Mouse (Mus musculus): ENCODE data around the gene Spi1.
"Not testable (repeated sequence)": the region's sequence is repeated elsewhere in the genome, so short reads cannot be mapped to it uniquely, and the experiment has no call there.

Gene Spi1

DNA sequence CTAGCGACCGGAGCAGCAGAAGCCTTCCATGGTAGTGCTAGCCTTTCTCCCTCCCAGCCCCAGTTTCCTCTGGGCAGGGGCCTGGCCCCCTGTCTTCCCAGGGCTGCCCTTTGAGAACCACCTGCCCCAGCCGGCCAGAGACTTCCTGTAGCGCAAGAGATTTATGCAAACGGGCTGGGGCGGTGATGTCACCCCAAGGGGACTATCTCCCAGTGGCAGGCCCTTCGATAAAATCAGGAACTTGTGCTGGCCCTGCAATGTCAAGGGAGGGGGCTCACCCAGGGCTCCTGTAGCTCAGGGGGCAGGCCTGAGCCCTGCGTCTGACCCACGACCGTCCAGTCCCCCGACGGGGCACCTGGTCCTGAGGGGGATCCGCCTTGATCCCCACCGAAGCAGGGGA lies 14.3 kb downstream of the Spi1 start:
- DNase-seq (ENCODE audit: low spot score in 2 of 2): no peak

DNA sequence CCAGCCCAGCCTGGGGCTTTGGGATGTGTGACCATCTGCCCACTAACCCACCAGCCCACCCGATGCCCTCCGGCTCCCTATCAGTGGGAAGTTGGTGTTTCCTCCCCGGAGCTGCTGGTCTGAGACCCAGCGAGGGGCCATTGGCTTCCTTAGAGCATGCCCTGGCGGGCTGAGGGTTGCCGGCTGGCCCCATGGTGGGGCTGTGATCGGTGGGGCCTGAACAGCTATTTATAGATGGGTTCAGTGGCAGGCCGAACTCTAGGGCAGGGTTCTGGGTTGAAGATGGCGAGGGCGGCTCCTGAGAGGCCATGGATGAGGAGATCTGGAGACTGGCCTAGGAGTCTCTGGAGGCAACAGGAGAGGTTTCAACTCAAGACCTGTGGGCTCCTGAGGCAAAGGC lies 14.8 kb downstream of the Spi1 start:
- DNase-seq (ENCODE audit: low spot score in 2 of 2): no peak

DNA sequence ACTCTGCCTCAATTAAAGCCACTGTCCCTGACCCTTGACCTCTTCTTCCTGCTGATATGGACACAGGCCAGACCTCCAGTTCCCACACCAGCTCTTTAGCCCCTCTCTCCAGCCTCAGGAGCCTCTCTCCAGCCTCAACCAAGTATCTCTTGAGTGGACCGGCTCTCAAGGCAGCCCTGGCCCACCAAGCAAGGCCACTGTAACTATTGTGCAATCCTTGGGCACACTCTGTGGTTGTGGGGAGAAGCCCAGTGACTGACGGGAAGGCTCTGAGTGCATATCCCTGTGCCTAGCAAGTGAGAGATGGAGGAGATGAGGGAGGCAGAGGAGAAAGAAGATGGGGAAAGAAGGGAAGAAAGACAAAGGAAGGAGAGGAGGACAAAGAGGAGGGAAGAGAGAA lies 16.0 kb downstream of the Spi1 start:
- no peak for DNase-seq (ENCODE audit: low spot score in 2 of 2)

DNA sequence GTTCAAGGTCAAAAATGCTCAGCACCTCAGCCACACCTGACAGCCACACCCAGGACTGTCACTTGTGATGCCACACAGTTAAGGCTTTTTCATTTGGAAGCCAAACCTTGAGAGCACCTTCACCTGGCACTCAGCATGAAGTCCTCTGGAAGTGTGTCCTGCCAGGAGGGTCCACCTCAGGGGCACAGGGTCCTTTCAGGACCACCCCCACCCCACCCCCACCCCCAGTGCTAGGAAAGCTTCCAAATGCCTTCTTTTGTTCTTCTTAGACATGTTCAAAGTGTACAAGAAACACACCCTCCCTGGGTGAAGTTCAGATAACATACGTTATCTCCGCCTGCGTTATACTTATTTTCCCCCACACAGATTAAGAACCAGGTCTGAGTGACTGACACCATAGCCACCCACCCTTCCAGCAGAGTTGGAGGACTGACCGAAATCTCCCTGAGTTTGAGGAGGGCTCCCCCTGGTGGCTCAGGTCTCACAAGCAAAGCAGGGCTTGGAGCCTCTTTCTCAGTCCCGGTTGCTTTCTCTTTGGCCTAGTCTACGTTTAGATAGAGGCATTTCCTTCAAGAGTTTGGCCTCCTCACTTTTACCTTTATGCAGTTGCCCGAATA lies 19.0 kb downstream of the Spi1 start:
- peak; percentile 71 to 86 for DNase-seq (ENCODE audit: low spot score in 2 of 2)

DNA sequence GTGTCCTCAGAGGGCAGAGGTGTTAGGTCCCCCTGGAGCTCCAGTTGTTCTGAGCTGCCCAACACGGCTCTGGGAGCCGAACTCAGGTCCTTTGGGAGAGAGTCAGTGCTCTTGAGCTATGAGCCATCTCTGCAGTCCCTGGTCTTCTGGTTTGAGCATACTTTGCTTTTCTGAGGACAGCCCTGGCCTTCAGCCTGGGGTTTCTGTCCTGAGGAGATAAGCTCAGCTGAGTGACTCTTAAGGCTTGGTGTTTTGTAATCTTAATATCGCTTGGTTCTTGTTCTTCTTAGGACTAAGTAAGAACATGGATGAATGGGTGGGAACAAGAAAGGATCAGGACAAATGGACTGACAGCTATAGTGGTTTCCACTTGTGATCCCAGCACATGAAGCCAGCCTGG lies 26.0 kb downstream of the Spi1 start:
- no peak for DNase-seq (ENCODE audit: low spot score in 2 of 2)

DNA sequence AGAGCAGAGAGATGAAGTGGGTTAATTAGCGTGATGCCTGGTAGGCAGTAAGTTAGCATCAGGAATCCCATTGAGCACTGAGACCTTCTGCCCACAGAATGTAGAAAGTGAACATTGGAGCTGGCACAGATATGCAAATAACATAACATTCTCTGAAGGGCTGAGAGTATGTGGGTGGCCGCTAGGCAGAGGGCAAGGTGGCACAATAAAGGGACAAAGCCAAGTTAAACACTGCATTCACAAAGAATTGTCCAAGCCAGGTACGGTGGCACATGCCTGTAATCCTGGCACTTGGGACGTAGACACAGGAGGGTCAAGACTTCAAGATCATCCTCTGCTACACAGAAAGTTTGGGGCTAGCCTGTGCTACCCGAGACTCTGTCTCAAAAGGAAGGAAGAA lies 27.1 kb downstream of the Spi1 start:
- DNase-seq (ENCODE audit: low spot score in 2 of 2): no peak

DNA sequence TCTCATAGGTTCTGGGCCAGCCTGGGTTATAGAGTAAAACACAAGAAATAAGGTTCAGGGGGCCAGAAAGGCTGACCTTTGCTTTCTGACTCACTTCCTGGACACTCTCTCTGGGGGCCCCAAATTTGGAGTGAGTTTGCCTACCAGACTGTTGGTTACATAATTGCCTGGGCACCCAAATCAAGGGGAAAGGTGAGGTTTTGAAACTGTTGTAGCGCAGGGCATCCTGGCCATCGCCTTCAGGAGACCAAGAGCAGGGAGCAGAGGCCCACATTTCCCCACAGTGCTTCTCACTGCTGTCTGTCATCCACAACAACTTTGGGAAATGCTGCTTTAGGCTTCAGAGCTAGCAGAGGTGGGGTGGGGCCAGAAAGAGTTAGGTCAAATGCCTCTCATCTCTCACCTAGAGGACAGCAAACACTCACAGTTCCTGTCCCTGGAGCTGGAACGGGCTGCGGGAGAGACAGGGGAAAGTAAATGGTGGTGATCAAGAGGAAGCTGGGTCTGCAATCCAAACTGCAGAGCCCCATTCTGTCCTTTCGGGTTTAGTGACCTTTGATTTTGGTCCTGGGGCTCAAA lies 27.7 kb downstream of the Spi1 start:
- no peak for DNase-seq (ENCODE audit: low spot score in 2 of 2)

DNA sequence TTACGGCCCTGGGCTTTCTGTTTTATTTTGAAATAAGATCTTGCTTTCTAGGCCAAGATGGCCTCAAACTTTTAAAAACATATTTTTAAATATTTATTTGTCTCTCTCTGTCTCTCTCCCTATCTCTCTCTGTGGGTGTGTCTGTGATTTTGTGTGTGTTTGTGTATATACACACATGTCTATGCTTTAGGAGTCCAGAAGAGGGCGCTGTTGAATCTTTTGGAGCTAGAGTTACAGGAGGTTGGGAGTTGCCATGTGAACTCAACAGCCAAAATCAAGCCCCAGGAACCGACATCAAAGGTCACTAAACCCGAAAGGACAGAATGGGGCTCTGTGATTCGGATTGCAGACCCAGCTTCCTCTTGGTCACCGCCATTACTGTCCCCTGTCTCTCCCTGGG lies 28.2 kb downstream of the Spi1 start:
- no peak for DNase-seq (ENCODE audit: low spot score in 2 of 2)

DNA sequence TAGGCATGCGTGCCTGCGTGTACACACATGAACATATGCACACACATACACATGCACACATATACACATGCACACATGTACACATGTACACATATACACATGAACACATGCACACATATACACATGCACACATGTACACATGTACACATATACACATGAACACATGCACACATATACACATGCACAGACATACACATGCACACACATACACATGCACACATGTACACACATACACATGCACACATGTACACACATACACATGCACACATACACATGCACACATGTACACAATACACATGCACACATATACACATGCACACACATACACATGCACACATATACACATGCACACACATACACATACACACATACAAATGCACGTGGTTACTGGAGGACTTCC lies 29.6 kb downstream of the Spi1 start:
- DNase-seq (ENCODE audit: low spot score in 2 of 2): not testable (repeated sequence)

DNA sequence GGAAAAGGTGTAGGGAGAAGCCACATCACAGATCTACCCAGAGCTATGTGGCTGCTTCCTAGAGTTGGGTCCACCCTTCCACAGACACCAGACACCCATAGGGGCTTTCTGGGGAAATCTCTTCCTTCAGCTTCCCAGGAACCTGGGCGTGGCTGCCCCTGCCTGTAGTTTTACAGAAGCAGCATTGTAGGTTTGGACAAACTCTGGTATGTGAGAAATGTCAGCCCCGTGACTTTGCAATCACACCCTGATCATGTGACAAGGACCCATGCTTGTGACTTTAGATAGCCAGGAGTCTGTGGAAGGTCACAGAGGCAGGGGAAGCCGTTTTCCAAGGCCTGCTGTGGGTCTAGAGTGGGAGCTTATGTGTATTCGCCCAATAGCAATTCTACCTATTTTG lies 30.3 kb downstream of the Spi1 start:
- no peak for DNase-seq (ENCODE audit: low spot score in 2 of 2)

DNA sequence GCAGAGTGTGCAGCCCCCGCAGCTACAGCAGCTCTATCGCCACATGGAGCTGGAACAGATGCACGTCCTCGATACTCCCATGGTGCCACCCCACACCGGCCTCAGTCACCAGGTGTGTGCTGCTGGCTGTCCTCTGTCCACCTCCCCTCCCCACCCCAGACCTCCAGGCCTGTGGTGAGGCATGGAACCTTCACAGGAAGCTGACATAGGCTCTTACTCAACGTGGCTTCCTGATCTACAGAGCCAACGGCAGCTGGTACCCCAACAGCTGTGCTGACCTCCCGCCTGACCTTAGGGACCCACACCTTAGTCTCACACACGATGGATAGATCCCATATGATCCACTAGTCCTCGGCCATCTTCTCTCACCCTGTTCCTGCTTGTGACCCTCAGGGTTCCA lies 31.1 kb downstream of the Spi1 start:
- no peak for DNase-seq (ENCODE audit: low spot score in 2 of 2)

DNA sequence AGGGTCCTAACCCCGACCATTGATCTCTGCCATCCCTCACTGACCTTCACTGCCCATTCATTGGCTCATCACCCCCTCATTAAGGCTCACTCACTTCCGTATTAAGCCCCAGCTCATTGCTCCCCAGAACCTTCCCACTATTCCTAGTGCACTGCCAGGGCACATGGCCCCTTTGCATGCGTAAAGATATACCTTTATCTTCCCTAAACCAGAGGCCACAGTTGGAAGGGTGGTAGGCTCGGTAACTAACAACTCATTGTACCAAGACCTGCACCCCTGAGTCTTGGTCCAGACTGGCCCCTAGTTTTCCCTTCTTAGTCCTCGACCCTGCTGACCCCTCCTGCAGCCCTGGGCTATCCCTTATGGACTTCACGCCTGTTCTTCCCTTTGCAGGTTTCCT lies 31.7 kb downstream of the Spi1 start:
- no peak for DNase-seq (ENCODE audit: low spot score in 2 of 2)

DNA sequence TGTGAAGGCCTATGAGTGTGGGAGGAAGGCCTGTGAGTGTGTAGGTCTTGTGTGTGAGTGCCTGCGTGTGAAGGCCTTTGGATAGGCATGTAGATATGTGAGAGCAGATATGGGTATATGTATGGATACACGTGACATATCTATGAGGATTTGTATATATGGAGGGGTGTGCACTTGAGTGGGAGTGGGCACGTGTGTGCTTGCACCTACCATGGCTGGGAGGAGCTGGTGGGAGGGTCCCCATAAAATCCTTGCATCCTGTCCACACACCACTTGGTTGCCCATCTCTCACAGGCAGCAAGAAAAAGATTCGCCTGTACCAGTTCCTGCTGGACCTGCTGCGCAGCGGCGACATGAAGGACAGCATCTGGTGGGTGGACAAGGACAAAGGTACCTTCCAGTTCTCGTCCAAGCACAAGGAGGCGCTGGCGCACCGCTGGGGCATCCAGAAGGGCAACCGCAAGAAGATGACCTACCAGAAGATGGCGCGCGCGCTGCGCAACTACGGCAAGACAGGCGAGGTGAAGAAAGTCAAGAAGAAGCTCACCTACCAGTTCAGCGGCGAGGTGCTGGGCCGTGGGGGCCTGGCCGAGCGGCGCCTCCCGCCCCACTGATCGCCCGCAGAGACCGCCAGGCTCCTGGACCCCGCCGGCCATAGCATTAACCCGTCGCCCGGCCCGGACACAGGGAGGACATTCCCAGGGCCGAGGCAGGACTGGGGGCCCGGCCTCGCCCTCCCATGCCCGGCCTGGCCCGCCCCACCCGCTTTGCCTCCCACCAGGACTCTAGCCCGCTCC lies 32.8 kb downstream of the Spi1 start:
- peak; percentile 66 to 85 for DNase-seq (ENCODE audit: low spot score in 2 of 2)

DNA sequence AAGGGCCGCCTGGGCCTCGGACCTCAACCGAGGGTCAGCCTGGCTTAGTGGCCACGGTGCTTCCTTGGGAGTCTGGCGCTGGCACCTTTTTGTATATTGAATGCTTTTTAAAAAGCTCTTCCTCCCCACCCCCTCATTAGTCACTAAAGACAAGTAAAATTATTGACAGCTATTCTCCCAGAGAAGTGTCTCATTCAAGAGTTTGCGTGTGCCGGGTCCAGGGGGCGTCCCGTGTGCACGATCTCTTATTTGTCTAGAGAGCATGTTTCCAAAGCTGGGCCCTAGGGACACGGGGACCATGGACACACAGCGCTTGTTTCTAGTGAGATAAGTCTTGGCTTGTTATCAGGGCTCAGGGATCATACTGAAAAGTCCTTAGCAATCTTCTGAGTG lies 33.4 kb downstream of the Spi1 start:
- DNase-seq (ENCODE audit: low spot score in 2 of 2): no peak

DNA sequence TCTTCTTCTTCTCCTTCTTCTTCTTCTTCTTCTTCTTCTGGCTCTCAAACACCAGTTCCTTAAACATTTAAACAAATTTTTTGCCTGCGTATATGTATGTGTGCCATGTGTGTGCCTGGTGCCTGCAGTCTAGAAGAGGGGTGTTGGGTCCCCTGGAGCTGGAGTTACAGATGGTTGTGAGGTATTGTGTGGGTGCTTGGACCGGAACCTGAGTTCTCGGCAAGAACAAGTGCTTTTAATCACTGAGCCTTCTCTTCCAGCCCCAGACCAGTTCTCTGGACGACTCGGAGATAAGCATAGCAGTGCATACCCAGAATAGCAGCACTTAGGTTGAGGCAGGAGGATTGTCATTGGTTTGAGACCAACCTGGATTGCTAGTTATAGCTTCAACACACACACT lies 34.7 kb downstream of the Spi1 start:
- no peak for DNase-seq (ENCODE audit: low spot score in 2 of 2)

DNA sequence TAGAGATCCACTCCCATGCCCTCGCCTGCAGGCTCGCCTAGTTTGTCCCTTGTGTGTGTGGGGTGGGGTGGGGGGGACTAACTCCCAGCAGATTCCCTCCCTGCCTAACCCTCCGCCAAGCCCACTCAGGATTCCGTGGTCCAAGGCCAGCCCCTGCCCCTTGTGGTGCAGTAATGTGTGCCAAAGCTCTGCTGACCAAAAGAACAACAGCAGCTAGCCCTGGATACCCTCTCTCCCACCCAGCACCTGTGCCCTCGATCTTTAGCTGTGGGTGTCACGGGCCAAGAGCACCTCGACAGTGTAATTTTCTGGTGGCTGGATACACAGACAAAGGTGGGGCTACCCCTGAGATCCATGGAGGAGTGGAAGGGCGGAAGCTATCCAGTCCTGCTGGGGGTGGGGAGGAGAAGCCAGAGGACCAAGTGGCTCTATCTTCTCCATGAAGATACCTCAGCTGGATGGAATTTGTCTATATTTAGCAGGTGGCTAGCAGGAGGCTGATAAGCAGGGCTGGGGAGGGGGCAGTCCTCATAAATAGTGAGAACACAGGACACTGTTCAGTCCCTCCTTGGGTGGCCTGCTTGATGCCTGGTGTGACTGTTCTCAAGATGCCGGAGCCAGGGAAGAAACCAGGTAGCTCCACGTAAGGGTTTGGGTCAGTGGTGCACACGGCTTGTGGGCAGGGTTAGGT lies 35.5 kb downstream of the Spi1 start, which contains the start of gene Mybpc3:
TSS of gene Mybpc3 (plus strand) at position 560 of the 691 bp plus-strand sequence.
- DNase-seq (ENCODE audit: low spot score in 2 of 2): no peak

DNA sequence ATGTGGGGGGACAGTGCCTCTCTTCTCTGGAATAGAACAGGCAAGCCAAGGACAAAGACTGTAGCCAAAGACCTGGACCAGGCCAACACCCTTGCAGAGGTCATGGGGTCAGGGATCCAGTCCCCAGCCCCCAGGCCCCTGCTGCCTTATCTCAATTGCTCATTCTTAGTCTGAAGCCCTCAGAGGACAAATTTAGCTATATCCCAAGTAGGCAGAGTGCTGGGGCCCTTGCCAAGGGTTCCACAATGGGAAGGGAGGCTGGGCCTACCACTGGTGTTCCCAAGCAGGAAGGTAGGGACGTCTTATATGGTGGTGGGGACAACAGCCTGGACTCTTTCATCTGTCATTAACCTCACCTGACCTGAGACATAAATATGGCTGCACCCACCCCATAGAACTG lies 36.5 kb downstream of the Spi1 start:
- no peak for DNase-seq (ENCODE audit: low spot score in 2 of 2)

DNA sequence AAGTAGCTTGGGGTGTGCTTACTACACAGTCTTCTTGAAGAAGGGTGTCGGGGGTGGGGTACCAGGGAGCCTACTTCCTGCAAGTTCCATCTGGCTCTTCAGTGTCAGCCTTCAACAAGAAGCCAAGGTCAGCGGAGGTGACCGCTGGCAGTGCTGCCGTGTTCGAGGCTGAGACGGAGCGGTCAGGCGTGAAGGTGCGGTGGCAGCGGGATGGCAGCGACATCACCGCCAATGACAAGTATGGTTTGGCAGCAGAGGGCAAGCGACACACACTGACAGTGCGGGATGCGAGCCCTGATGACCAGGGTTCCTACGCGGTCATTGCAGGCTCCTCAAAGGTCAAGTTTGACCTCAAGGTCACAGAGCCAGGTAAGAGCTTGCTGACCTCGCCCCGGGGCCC lies 36.9 kb downstream of the Spi1 start:
- no peak for DNase-seq (ENCODE audit: low spot score in 2 of 2)

DNA sequence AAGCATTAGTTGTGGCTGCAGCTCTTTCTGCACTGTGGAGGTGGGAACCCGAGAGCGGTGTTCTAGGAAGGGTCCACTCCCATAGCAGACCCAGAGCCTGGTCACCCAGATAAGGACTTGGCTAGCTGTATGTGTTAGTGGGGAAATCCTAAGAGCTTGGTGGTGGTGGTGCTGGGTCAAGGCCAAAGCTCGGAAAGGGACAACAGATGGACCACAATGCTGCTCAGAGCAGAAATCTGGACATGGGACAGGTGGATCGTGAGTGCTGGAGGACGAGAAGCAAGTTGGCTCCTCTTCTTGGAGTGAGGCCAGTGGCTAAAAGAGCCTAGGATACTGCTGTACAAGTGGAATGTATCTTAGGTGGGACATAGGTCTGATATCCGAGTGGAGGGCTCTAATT lies 37.4 kb downstream of the Spi1 start:
- DNase-seq (ENCODE audit: low spot score in 2 of 2): no peak

DNA sequence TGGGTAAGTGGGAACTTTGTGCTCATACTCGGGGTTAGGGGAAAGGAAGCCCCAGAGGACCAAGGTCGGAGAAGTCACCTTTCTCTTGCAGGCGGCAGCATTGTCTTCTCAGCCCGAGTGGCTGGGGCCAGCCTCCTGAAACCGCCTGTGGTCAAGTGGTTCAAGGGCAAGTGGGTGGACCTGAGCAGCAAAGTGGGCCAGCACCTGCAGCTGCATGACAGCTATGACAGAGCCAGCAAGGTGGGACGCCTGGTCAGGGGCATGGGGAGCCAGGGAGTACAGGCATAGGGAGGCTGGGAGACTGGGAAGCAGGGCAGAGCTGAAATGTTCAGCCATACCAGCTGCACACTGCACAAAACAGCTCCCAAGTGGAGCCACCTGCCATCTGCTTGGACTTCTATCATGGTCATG lies 38.1 kb downstream of the Spi1 start:
- DNase-seq (ENCODE audit: low spot score in 2 of 2): no peak

DNA sequence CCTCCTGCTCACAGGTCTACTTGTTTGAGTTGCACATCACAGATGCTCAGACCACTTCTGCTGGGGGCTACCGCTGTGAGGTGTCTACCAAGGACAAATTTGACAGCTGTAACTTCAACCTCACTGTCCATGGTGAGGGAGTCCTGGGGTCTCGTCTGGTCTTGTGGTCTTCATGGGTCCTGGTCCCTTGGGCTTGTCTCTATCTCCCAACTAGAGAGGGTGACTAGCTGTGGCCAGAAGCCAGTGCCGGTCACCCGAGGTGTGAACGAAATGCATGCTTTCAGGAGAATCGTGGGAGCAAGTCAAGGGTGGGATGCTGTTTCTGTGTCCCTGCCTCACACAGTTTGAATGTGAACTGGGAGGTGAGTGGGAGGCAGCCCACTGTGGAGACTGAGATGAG lies 38.8 kb downstream of the Spi1 start:
- DNase-seq (ENCODE audit: low spot score in 2 of 2): no peak

DNA sequence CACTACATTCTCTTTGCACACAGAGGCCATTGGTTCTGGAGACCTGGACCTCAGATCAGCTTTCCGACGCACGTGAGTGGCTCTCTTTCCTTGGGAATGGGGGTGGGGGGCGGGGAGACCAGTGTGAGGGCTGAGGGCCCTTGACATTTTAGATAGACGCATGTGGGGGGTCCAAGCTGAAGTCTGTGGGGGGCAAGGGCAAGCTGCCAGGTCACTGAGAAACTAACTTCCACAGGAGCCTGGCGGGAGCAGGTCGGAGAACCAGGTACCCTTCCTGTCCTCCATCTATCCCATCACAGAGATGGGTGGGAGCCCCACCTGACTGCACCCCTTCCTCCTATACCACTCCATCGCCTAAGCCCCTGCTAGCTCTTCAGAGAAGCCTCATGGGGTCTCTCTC lies 39.3 kb downstream of the Spi1 start:
- no peak for DNase-seq (ENCODE audit: low spot score in 2 of 2)

DNA sequence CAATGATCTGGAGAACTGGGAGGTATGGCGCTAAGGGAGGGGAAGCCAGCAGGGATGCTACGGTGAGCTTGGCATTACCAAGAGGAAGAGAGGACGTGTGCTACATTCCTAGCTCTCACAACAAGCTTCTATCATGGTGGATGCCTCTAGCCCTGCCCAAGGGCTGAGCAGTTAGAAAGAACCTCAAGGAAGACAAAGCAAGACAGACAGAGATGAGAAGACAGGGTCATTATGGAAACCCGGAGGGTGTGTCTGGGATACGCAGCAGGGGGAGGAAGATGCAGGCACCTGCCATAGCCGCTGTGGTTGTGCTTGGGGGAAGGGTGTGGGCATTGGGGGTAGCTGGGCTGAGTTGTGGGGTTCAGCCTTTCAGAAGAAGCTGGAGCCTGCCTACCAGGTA lies 41.3 kb downstream of the Spi1 start:
- no peak for DNase-seq (ENCODE audit: low spot score in 2 of 2)
